In the genomic region with DNA sequence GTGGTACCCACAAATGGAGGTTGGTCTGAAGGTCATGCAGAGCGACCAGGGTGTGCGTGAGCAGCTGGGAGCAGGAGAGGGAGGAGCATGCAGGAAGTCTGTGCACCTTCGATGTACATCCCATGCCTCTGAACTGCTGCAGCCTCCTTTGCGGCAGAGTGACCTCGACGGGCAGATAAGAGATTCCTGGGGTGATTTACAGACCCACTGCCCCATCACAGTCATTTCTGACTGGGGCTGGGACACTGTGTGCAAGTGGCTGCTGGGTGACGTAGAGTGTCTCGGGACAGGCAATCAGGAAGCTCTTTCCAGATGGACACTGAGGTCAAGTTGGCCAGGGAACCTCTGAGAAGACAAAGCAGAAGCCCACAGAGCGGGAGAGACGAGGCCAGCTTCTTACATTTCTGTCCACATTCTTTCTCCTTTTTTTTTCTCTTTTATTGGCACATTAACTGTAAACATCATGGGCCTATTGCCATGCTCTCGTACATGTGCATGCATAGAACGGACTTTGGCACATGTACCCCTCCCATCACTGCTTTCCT, we compare ENCODE assay signal across 24 mouse cellular contexts. TPM values are rescaled to one million over a fixed set of nuclear protein-coding genes. Genes with fewer than 3 reads are reported as not detected.
DNase-seq lines count a peak whose midpoint lies in the region; ATAC-seq and TF ChIP-seq lines count a peak whose summit lies in the region.
"Had no signal": no experiment of that assay in that cellular context is flagged by ENCODE, and none has a peak within 500 bp of the region (broad histone marks: within the 10 kb centered on the region; RNA-seq: fewer than 3 reads in every experiment).

No protein-coding gene starts in this region.

- no peak overlapping the region for H3K4me2 ChIP-seq in liver, embryonic 11.5 days
- no peak overlapping the region for H3K4me2 ChIP-seq in liver, embryonic 12.5 days
- H3K4me2 ChIP-seq in lung, postnatal 0 days (replicated peaks; ENCODE audit: low read depth, low read length), result no peak overlapping the region
- H3K4me2 ChIP-seq: embryonic facial prominence, embryonic 12.5 days; forebrain, embryonic 15.5 days; heart, embryonic 13.5 days; hindbrain, embryonic 12.5 days had no signal

- no peak overlapping the region for H3K9ac ChIP-seq in liver, embryonic 11.5 days (ENCODE audit: low read depth, low read length)
- no peak overlapping the region for H3K9ac ChIP-seq in liver, embryonic 12.5 days
- H3K9ac ChIP-seq in lung, postnatal 0 days (replicated peaks; ENCODE audit: low read depth), result no peak overlapping the region
- H3K9ac ChIP-seq: embryonic facial prominence, embryonic 12.5 days; heart, embryonic 13.5 days; hindbrain, embryonic 12.5 days had no signal

- TF ChIP-seq CTCF in lung, postnatal 0 days (IDR thresholded peaks at IDR 0.05), result no peak

- H3K9me3 ChIP-seq in liver, embryonic 11.5 days (ENCODE audit: control insufficient read depth, low read length), result no peaks in the 10 kb centered on the region
- no peaks in the 10 kb centered on the region for H3K9me3 ChIP-seq in liver, embryonic 12.5 days (replicated peaks)
- no peaks in the 10 kb centered on the region for H3K9me3 ChIP-seq in lung, postnatal 0 days (ENCODE audit: low read length)
- H3K9me3 ChIP-seq: embryonic facial prominence, embryonic 12.5 days; forebrain, embryonic 15.5 days; G1E; heart, embryonic 13.5 days; hindbrain, embryonic 12.5 days had no signal

- 76% methylated on average over 12 of the region's 12 CpGs for whole genome bisulfite sequencing in liver, embryonic 11.5 days
- WGBS in liver, embryonic 12.5 days (ENCODE audit: insufficient replicate concordance), result 64% methylated on average over 12 of the region's 12 CpGs
- 57% methylated on average over 12 of the region's 12 CpGs for WGBS in lung, postnatal 0 days

- H3K27ac ChIP-seq in liver, embryonic 11.5 days (ENCODE audit: low read depth, low read length), result no peak overlapping the region
- no peak overlapping the region for H3K27ac ChIP-seq in liver, embryonic 12.5 days
- H3K27ac ChIP-seq in lung, postnatal 0 days (ENCODE audit: low read length), result no peak overlapping the region
- H3K27ac ChIP-seq: embryonic facial prominence, embryonic 12.5 days; forebrain, embryonic 15.5 days; heart, adult 2 months; heart, embryonic 13.5 days; hindbrain, embryonic 12.5 days had no signal

- no peaks in the 10 kb centered on the region for H3K4me1 ChIP-seq in liver, embryonic 11.5 days (replicated peaks; ENCODE audit: control insufficient read depth, insufficient read depth, low read length)
- no peaks in the 10 kb centered on the region for H3K4me1 ChIP-seq in liver, embryonic 12.5 days
- H3K4me1 ChIP-seq in lung, postnatal 0 days (ENCODE audit: insufficient read depth, low read depth, low read length), result no peaks in the 10 kb centered on the region
- H3K4me1 ChIP-seq: embryonic facial prominence, embryonic 12.5 days; heart, embryonic 13.5 days; hindbrain, embryonic 12.5 days had no signal

- ATAC-seq in liver, embryonic 11.5 days (replicated peaks; ENCODE audit: low FRiP score), result no peak
- ATAC-seq in liver, embryonic 12.5 days, result no peak
- peak; percentile 32; the same call in 1 of the 2 replicates for ATAC-seq in lung, postnatal 0 days
- ATAC-seq: CD4-positive, CD25-positive, alpha-beta regulatory T cell, adult 4 months; forebrain, embryonic 15.5 days; hindbrain, embryonic 16.5 days; inflammation-experienced regulatory T-cells, adult 6 months had no signal

- H3K4me3 ChIP-seq in liver, embryonic 11.5 days (ENCODE audit: low read depth, low read length), result no peak overlapping the region
- H3K4me3 ChIP-seq in liver, embryonic 12.5 days, result no peak overlapping the region
- no peak overlapping the region for H3K4me3 ChIP-seq in lung, postnatal 0 days (ENCODE audit: low read depth, low read length)
- H3K4me3 ChIP-seq: embryonic facial prominence, embryonic 12.5 days; forebrain, embryonic 15.5 days; heart, adult 2 months; heart, embryonic 13.5 days; hindbrain, embryonic 12.5 days had no signal

- no peaks in the 10 kb centered on the region for H3K27me3 ChIP-seq in liver, embryonic 11.5 days (replicated peaks; ENCODE audit: control insufficient read depth, insufficient read depth, low read length)
- no peaks in the 10 kb centered on the region for H3K27me3 ChIP-seq in liver, embryonic 12.5 days (replicated peaks)
- H3K27me3 ChIP-seq in lung, postnatal 0 days (replicated peaks; ENCODE audit: insufficient read depth, low read length), result no peaks in the 10 kb centered on the region
- H3K27me3 ChIP-seq: embryonic facial prominence, embryonic 12.5 days; forebrain, embryonic 15.5 days; heart, embryonic 13.5 days; hindbrain, embryonic 12.5 days had no signal

- H3K36me3 ChIP-seq in liver, embryonic 11.5 days (ENCODE audit: control insufficient read depth, insufficient read depth, low read length), result no peaks in the 10 kb centered on the region
- H3K36me3 ChIP-seq in liver, embryonic 12.5 days, result no peaks in the 10 kb centered on the region
- no peaks in the 10 kb centered on the region for H3K36me3 ChIP-seq in lung, postnatal 0 days (ENCODE audit: insufficient read depth, low read length)
- H3K36me3 ChIP-seq: embryonic facial prominence, embryonic 12.5 days; forebrain, embryonic 15.5 days; G1E; heart, embryonic 13.5 days; hindbrain, embryonic 12.5 days had no signal

- peak; percentile 58 to 79 for DNase-seq in adrenal gland, adult (ENCODE audit: inconsistent age in 2 of 2, low spot score in 1 of 2)
- DNase-seq in adrenal gland, adult 18-20 months (ENCODE audit: low spot score in 2 of 2), result no peak
- DNase-seq in liver, embryonic 11.5 days (ENCODE audit: low spot score), result peak; percentile 28
- DNase-seq in lung, postnatal 0 days (ENCODE audit: low spot score), result peak; percentile 55
- DNase-seq in lung, postnatal 36 days, result no peak
- DNase-seq in adrenal gland, postnatal 14 days, result peak; percentile 51
- DNase-seq in gastrocnemius, adult 8-10 months (ENCODE audit: low spot score in 2 of 2), result no peak
- DNase-seq: B cell, adult 2 months; cerebellum, adult 11 months; cerebellum, adult 8-10 months; cerebellum, postnatal 14 days; gastrocnemius, postnatal 10 days; heart, adult 2 months; heart, postnatal 36 days had no signal

- TF ChIP-seq EP300 in lung, postnatal 0 days (IDR thresholded peaks at IDR 0.05), result no peak

RNA-seq across cellular contexts. Expression of gene Kcnk13, which starts 59.6 kb away (rescaled TPM):
- total RNA-seq in adrenal gland, adult 18-20 months (2021), result 1 to 10 TPM; 1.2 TPM
- 0.37 and 0.78 TPM in 2 replicates for polyA plus RNA-seq in liver, embryonic 11.5 days (2014; fragmentation: Nextera tagmentation; extraction: Ambion mirVana)
- polyA plus RNA-seq in liver, embryonic 12.5 days (2016; fragmentation: Nextera tagmentation; extraction: Ambion mirVana), result 0.46 and 0.59 TPM in 2 replicates
- 7.8 and 8.3 TPM in 2 replicates for polyA plus RNA-seq in lung, postnatal 0 days (2015; fragmentation: Nextera tagmentation; extraction: Ambion mirVana)
- total RNA-seq in adrenal gland, postnatal 14 days (2021), result 1.0 TPM in 2 replicates
- total RNA-seq in gastrocnemius, adult 8-10 months (2022), result under 1 TPM in 3 of 4 experiments, not detected in 1; 0.10 to 0.20 (median 0.12) TPM
- total RNA-seq: common myeloid progenitor, adult 5-6 weeks had no signal
- polyA plus RNA-seq: CD4-positive, CD25-positive, alpha-beta regulatory T cell, adult 4 months; G1E; inflammation-experienced regulatory T-cells, adult 6 months had no signal

Comparison
In these comparisons a context has a peak if more than half of its experiments do, and no peak if none do; other contexts are left out.
1. DNase-seq: peak in adrenal gland, adult (2 of 2), liver, embryonic 11.5 days (single experiment), lung, postnatal 0 days (single experiment) and adrenal gland, postnatal 14 days (single experiment); none in adrenal gland, adult 18-20 months (0 of 2), lung, postnatal 36 days (single experiment) and gastrocnemius, adult 8-10 months (0 of 2).